Mouse (Mus musculus): ENCODE results near the gene Cela3b. TPM values are rescaled to one million over a fixed set of nuclear protein-coding genes. Genes with fewer than 3 reads are reported as not detected.
A peak's percentile ranks its signal among the peaks of the same experiment; 100 is the strongest.

The Cela3b gene
- total and polyA plus RNA-seq, 3 experiments = 0.33 TPM; not detected in 2

- DNase-seq = peak; percentile 53
Measured at GRCm38 (mm10) chr4:137375314-137376278, 54.7 kb downstream of the Cela3b start.

- peak; percentile 47 for DNase-seq
Measured at GRCm38 (mm10) chr4:137373711-137374110, 56.6 kb downstream of the Cela3b start.

GRCm38 (mm10) chr4:137371596-137372523, 58.5 kb downstream of the Cela3b start:
- peak; percentile 64 for DNase-seq

Other genes with a start within 250 kb of the Cela3b start
- gene Wnt4, start 153.1 kb downstream of the Cela3b start, total RNA-seq (2021) = 10 to 100 TPM; 73.0 to 83.3 TPM
- gene Wnt4, start 153.1 kb downstream of the Cela3b start, polyA plus RNA-seq (2012; rRNA removed) = 76.8 and 107 TPM in 2 replicates
- 100 to 1,000 TPM; 419 to 486 TPM for gene Cdc42, start 72.8 kb downstream of the Cela3b start, total RNA-seq (2021)
- gene Cdc42, start 72.8 kb downstream of the Cela3b start, polyA plus RNA-seq (2012; rRNA removed) = 23.1 and 24.7 TPM in 2 replicates
- not detected for gene Cela3a, start 20.7 kb downstream of the Cela3b start, total RNA-seq (2021)
- not detected in 2 replicates for gene Cela3a, start 20.7 kb downstream of the Cela3b start, polyA plus RNA-seq (2012; rRNA removed)
- gene 1700013G24Rik, start 22.7 kb upstream of the Cela3b start, total RNA-seq (2021) = not detected
- gene 1700013G24Rik, start 22.7 kb upstream of the Cela3b start, polyA plus RNA-seq (2012; rRNA removed) = not detected in 2 replicates
- gene Hspg2, start 38.2 kb upstream of the Cela3b start, total RNA-seq (2021) = 100 to 1,000 TPM in 1 of 2 experiments, 10 to 100 TPM in 1; 87.4 to 150 TPM
- 122 and 125 TPM in 2 replicates for gene Hspg2, start 38.2 kb upstream of the Cela3b start, polyA plus RNA-seq (2012; rRNA removed)
- not detected for gene Ldlrad2, start 144.0 kb upstream of the Cela3b start, total RNA-seq (2021)
- gene Ldlrad2, start 144.0 kb upstream of the Cela3b start, polyA plus RNA-seq (2012; rRNA removed) = 0.67 TPM in 1 of 2 replicates, not detected in the other
- 100 to 1,000 TPM; 100 to 101 TPM for gene Usp48, start 163.2 kb upstream of the Cela3b start, total RNA-seq (2021)
- 52.2 and 58.9 TPM in 2 replicates for gene Usp48, start 163.2 kb upstream of the Cela3b start, polyA plus RNA-seq (2012; rRNA removed)
- gene Rap1gap, start 234.2 kb upstream of the Cela3b start, total RNA-seq (2021) = 100 to 1,000 TPM; 119 to 172 TPM
- gene Rap1gap, start 234.2 kb upstream of the Cela3b start, polyA plus RNA-seq (2012; rRNA removed) = 489 and 541 TPM in 2 replicates